Mouse (Mus musculus) urinary bladder, postnatal 36 days (tissue): ENCODE results near the gene Olig2.

ENCODE experiments used
- DNase-seq, 2 experiments: peaks; one replicate each; pipeline ENCODE4 v3.0.0; 2022; ENCODE audit warnings: low spot score in 2 of 2, mixed read lengths in 1 of 2

Olig2 gene

DNA sequence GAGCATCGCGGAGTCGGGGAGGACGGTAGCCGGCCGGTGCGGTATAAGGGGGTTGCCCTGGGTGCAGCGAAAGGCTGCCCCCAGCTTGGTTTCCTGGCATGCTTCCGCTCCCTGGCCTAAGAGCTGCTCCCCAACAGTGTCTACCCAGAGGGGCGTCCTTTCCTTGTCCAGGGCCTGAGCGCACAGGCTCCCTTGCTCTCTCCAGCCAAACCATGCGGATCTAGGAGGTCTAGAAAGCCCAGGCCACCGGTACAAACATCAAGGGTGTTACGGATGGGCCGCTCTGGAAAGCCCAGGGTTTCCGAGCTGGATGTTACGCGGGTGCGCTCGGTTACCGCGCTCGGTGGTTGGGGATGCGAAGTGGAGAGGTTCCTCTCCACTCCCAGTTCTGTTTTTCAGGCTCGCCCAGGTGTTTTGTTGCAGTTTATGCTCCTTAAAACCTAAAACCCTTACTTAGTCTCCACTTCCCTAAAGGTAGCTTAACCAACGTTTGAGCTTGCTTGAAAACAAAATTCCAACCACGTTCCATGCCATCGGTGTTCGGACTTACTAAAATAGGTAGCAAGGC, 45.8 kb downstream of the Olig2 start:
- DNase-seq = no peak

DNA sequence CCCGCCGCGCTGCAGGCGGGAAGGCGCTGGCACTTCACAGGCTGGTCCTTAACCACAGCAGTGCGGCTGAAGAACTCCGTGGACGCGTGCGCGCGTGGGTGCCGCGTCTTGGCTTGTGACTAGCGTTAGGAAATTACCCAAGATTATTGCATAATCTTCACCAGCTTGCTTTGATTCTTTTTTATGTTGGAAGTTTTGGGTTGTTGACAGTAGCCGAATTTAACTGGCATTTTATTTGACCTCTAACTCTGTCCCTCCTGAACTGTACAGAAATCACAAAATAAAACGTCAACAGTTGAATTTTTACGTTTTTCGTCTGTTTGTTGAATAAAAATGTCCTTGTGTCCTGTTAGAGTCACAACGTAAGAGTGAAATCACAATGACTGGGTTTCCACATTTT, 46.4 kb downstream of the Olig2 start:
- no peak for DNase-seq
